Mouse (Mus musculus) embryonic facial prominence, embryonic 14.5 days (tissue): ENCODE data around the gene Aven. TPM values are rescaled to one million over a fixed set of nuclear protein-coding genes. Genes with fewer than 3 reads are reported as not detected.
A peak's percentile ranks its signal among the peaks of the same experiment; 100 is the strongest.

Experiments used
- ATAC-seq: fragments of 200-750 bp; cut with Nextera tagmentation; 2 replicates; pipeline ENCODE4 v1.8.0; 2017; ENCODE audit warnings: low read depth, moderate number of reproducible peaks, moderate TSS enrichment
- DNase-seq: peaks from one replicate; pipeline ENCODE4 v3.0.0-alpha.2; 2015; ENCODE audit warnings: low spot score
- H3K27ac ChIP-seq: fragments of 300-500 bp; sonication (generic); replicated peaks from 2 replicates; pipeline ENCODE4 v1.5.1; 2014; ENCODE audit warnings: low read depth, mild to moderate bottlenecking, low read length, moderate library complexity
- H3K27me3 ChIP-seq: fragments of 300-500 bp; sonication (generic); replicated peaks from 2 replicates; pipeline ENCODE4 v1.6.1; 2014; ENCODE audit warnings: low read length; ENCODE audit not compliant: control insufficient read depth, insufficient read depth
- H3K36me3 ChIP-seq: fragments of 300-500 bp; sonication (generic); 2 replicates; pipeline ENCODE4 v1.6.1; 2014; ENCODE audit warnings: low read length, mixed read lengths; ENCODE audit not compliant: control insufficient read depth, insufficient read depth
- H3K4me1 ChIP-seq: fragments of 300-500 bp; sonication (generic); 2 replicates; pipeline ENCODE4 v1.6.1; 2014; ENCODE audit warnings: antibody characterized with exemption, low read length; ENCODE audit not compliant: control insufficient read depth, insufficient read depth
- H3K4me2 ChIP-seq: fragments of 300-500 bp; sonication (generic); 2 replicates; pipeline ENCODE4 v1.6.1; 2014; ENCODE audit warnings: low read depth, mild to moderate bottlenecking, low read length, moderate library complexity, mixed read lengths
- H3K4me3 ChIP-seq: fragments of 300-500 bp; sonication (generic); 2 replicates; pipeline ENCODE4 v1.5.1; 2014; ENCODE audit warnings: low read depth, mild to moderate bottlenecking, low read length
- H3K9ac ChIP-seq: fragments of 300-500 bp; sonication (generic); 2 replicates; pipeline ENCODE4 v1.6.1; 2014; ENCODE audit warnings: low read depth, mild to moderate bottlenecking, low read length, moderate library complexity, mixed read lengths
- H3K9me3 ChIP-seq: fragments of 300-500 bp; sonication (generic); 2 replicates; pipeline ENCODE4 v1.6.1; 2016; ENCODE audit warnings: low read length; ENCODE audit not compliant: control insufficient read depth
- WGBS: fragments of 180-500 bp; shearing (Covaris S2); extraction: QIAGEN DNeasy Blood & Tissue Kit; methylation state at CpG from one replicate; pipeline ENCODE4 v1.1.7; 2014; 5-methylcytosine and 5-hydroxymethylcytosine counted together
- polyA plus RNA-seq: library from polyadenylated mRNA; unstranded; fragments of >200 nt; fragmentation: Nextera tagmentation; extraction: Ambion mirVana; gene quantifications from 2 replicates; pipeline ENCODE4 v1.2.1, GENCODE M21; 2014

Aven gene
- polyA plus RNA-seq, 1 experiment from 2014 or later: 6.1 TPM

GRCm38 (mm10) chr2:112557453-112557852, 64.7 kb downstream of the Aven start:
- Histone ChIP-seq H3K4me2 (no peak overlapping the region), H3K4me1 (no peaks in the 10 kb centered on the region), H3K36me3 (no peaks in the 10 kb centered on the region), H3K4me3 (no peak overlapping the region), H3K9ac (no peak overlapping the region), H3K9me3 (no peaks in the 10 kb centered on the region), H3K27me3 (no peaks in the 10 kb centered on the region), H3K27ac (no peak overlapping the region)
- DNase-seq (peak; percentile 8), ATAC-seq (no peak)

GRCm38 (mm10) chr2:112561549-112561948, 68.8 kb downstream of the Aven start:
- Histone ChIP-seq H3K27me3 (no peaks in the 10 kb centered on the region), H3K27ac (no peak overlapping the region), H3K36me3 (no peaks in the 10 kb centered on the region), H3K4me2 (no peak overlapping the region), H3K9me3 (no peaks in the 10 kb centered on the region), H3K4me3 (no peak overlapping the region), H3K4me1 (no peaks in the 10 kb centered on the region), H3K9ac (no peak overlapping the region)
- ATAC-seq (no peak), DNase-seq (no peak)
- 92% methylated on average over 7 of the region's 7 CpGs for WGBS

GRCm38 (mm10) chr2:112565060-112565459, 72.3 kb downstream of the Aven start:
- H3K27ac ChIP-seq: no peak overlapping the region
- no peak overlapping the region for H3K4me2 ChIP-seq
- WGBS: 93% methylated on average over 1 of the region's 1 CpGs
- H3K9ac ChIP-seq: no peak overlapping the region
- H3K4me1 ChIP-seq: no peaks in the 10 kb centered on the region
- H3K36me3 ChIP-seq: no peaks in the 10 kb centered on the region
- DNase-seq (no peak), ATAC-seq (no peak)
- H3K27me3 ChIP-seq: no peaks in the 10 kb centered on the region
- H3K9me3 ChIP-seq: no peaks in the 10 kb centered on the region
- H3K4me3 ChIP-seq: no peak overlapping the region

- WGBS: 72% methylated on average over 4 of the region's 4 CpGs
Measured at GRCm38 (mm10) chr2:112566290-112567085, 73.7 kb downstream of the Aven start.

GRCm38 (mm10) chr2:112567786-112568185, 75.0 kb downstream of the Aven start:
- DNase-seq (no peak), ATAC-seq (no peak)
- H3K4me3 ChIP-seq: no peak overlapping the region
- no peaks in the 10 kb centered on the region for H3K27me3 ChIP-seq
- no peaks in the 10 kb centered on the region for H3K4me1 ChIP-seq
- H3K27ac ChIP-seq: no peak overlapping the region
- no peaks in the 10 kb centered on the region for H3K9me3 ChIP-seq
- H3K9ac ChIP-seq: no peak overlapping the region
- no peak overlapping the region for H3K4me2 ChIP-seq
- 83% methylated on average over 4 of the region's 4 CpGs for whole genome bisulfite sequencing
- no peaks in the 10 kb centered on the region for H3K36me3 ChIP-seq

More at GRCm38 (mm10) chr2:112566290-112567085, 73.7 kb downstream of the Aven start:
- no peaks in the 10 kb centered on the region for H3K27me3 ChIP-seq
- ATAC-seq (no peak), DNase-seq (no peak)
- H3K27ac ChIP-seq: no peak overlapping the region
- no peak overlapping the region for H3K4me2 ChIP-seq
- no peak overlapping the region for H3K4me3 ChIP-seq
- H3K9me3 ChIP-seq: no peaks in the 10 kb centered on the region
- no peaks in the 10 kb centered on the region for H3K36me3 ChIP-seq
- no peaks in the 10 kb centered on the region for H3K4me1 ChIP-seq
- H3K9ac ChIP-seq: no peak overlapping the region

GRCm38 (mm10) chr2:112590985-112591384, 98.2 kb downstream of the Aven start:
- H3K4me2 ChIP-seq: no peak overlapping the region
- 79% methylated on average over 7 of the region's 7 CpGs for WGBS
- H3K27ac ChIP-seq: no peak overlapping the region
- ATAC-seq (no peak), DNase-seq (no peak)
- H3K27me3 ChIP-seq: no peaks in the 10 kb centered on the region
- no peaks in the 10 kb centered on the region for H3K36me3 ChIP-seq
- no peaks in the 10 kb centered on the region for H3K4me1 ChIP-seq
- H3K4me3 ChIP-seq: no peak overlapping the region
- no peak overlapping the region for H3K9ac ChIP-seq
- H3K9me3 ChIP-seq: no peaks in the 10 kb centered on the region

GRCm38 (mm10) chr2:112591451-112591871, 98.7 kb downstream of the Aven start:
- no peak overlapping the region for H3K4me2 ChIP-seq
- WGBS: 78% methylated on average over 6 of the region's 6 CpGs
- H3K36me3 ChIP-seq: no peaks in the 10 kb centered on the region
- no peaks in the 10 kb centered on the region for H3K4me1 ChIP-seq
- no peak overlapping the region for H3K9ac ChIP-seq
- no peaks in the 10 kb centered on the region for H3K9me3 ChIP-seq
- no peaks in the 10 kb centered on the region for H3K27me3 ChIP-seq
- H3K27ac ChIP-seq: no peak overlapping the region
- ATAC-seq (no peak), DNase-seq (peak; percentile 13)
- H3K4me3 ChIP-seq: no peak overlapping the region

- Histone ChIP-seq H3K4me1 (no peaks in the 10 kb centered on the region), H3K27me3 (no peaks in the 10 kb centered on the region), H3K4me2 (no peak overlapping the region), H3K36me3 (no peaks in the 10 kb centered on the region), H3K27ac (no peak overlapping the region), H3K9ac (no peak overlapping the region), H3K4me3 (no peak overlapping the region), H3K9me3 (no peaks in the 10 kb centered on the region)
- DNase-seq (no peak), ATAC-seq (no peak)
- 69% methylated on average over 2 of the region's 2 CpGs for WGBS
Measured at GRCm38 (mm10) chr2:112593322-112593721, 100.6 kb downstream of the Aven start.

GRCm38 (mm10) chr2:112593781-112594180, 101.0 kb downstream of the Aven start:
- Histone ChIP-seq H3K4me3 (no peak overlapping the region), H3K4me2 (no peak overlapping the region), H3K36me3 (no peaks in the 10 kb centered on the region), H3K9ac (no peak overlapping the region), H3K27me3 (no peaks in the 10 kb centered on the region), H3K27ac (no peak overlapping the region), H3K9me3 (no peaks in the 10 kb centered on the region), H3K4me1 (no peaks in the 10 kb centered on the region)
- ATAC-seq (no peak), DNase-seq (no peak)
- 89% methylated on average over 2 of the region's 2 CpGs for WGBS
